Mouse (Mus musculus): ENCODE measurements around the gene Gm40193. TPM values are rescaled to one million over a fixed set of nuclear protein-coding genes. Genes with fewer than 3 reads are reported as not detected.

Gene Gm40193
- polyA plus RNA-seq, 2 experiments, result not detected

- ATAC-seq (ENCODE audit: insufficient read depth), result no peak
- WGBS (ENCODE audit: insufficient replicate concordance), result 10% methylated on average over 19 of the region's 19 CpGs
- peaks cover 3% of the 10 kb centered on the region; the same call in 1 of the 2 replicates for H3K27me3 ChIP-seq (ENCODE audit: control insufficient read depth, insufficient read depth, low read length)
- H3K27ac ChIP-seq, result no peak overlapping the region
- no peak for DNase-seq (ENCODE audit: low read depth in 3 of 3, low spot score in 3 of 3)
- no peaks in the 10 kb centered on the region for H3K36me3 ChIP-seq (replicated peaks; ENCODE audit: control insufficient read depth, insufficient read depth, low read depth)
- H3K4me1 ChIP-seq (replicated peaks; ENCODE audit: control insufficient read depth in 2 of 2, insufficient read depth in 2 of 2, low read length in 1 of 2), result peaks cover 4 to 7% of the 10 kb centered on the region in 2 experiments
- H3K9ac ChIP-seq (replicated peaks), result no peak overlapping the region
- TF ChIP-seq EP300 (IDR thresholded peaks at IDR 0.05; ENCODE audit: low read depth) (no peak), CTCF (IDR thresholded peaks at IDR 0.05; ENCODE audit: low read depth) (peak; percentile 69)
- H3K9me3 ChIP-seq (ENCODE audit: control insufficient read depth, low read length), result no peaks in the 10 kb centered on the region
- H3K4me2 ChIP-seq (ENCODE audit: low read depth), result no peak overlapping the region
- no peak overlapping the region for H3K4me3 ChIP-seq (ENCODE audit: insufficient read depth in 1 of 2, low read depth in 2 of 2, low read length in 2 of 2)
Observed at GRCm38 (mm10) chr11:70509753-70510564, 22.8 kb downstream of the Gm40193 start.

DNA sequence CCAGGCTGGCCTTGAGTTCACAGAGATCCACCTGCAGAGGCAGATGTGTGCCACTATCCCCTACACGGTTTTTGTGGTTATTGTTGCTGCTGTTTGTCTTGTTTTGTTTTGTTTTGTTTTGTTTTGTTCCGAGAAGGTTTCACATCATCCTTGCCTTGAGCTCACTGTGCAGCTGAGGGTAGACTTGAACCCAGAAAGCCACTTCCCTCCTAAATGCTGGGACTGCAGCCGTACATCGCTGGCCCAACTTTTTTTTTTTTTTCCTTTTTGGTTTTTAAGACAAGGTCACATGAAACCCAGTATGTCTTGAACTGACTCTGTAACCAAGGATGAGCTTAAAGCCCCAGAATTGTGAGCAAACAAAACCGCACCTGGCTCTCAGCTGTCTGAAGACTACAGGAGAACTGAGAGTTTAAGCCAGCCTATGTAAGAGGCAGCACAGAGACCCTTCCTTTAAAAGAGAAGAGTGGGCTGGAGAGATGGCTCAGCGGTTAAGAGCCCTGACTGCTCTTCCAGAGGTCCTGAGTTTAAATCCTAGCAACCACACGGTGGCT is 25.7 kb downstream of the Gm40193 start:
- Histone ChIP-seq H3K27me3 (ENCODE audit: control insufficient read depth, insufficient read depth, low read length) (peaks cover 3% of the 10 kb centered on the region; the same call in 1 of the 2 replicates), H3K4me1 (replicated peaks; ENCODE audit: control insufficient read depth in 2 of 2, insufficient read depth in 2 of 2, low read length in 1 of 2) (peaks cover 4 to 10% of the 10 kb centered on the region in 2 experiments), H3K36me3 (replicated peaks; ENCODE audit: control insufficient read depth, insufficient read depth, low read depth) (no peaks in the 10 kb centered on the region), H3K9ac (replicated peaks) (no peak overlapping the region), H3K9me3 (ENCODE audit: control insufficient read depth, low read length) (no peaks in the 10 kb centered on the region), H3K4me2 (ENCODE audit: low read depth) (no peak overlapping the region), H3K4me3 (ENCODE audit: insufficient read depth in 1 of 2, low read depth in 2 of 2, low read length in 2 of 2) (no peak overlapping the region), H3K27ac (no peak overlapping the region)
- ATAC-seq (ENCODE audit: insufficient read depth) (no peak), DNase-seq (ENCODE audit: low read depth in 3 of 3, low spot score in 3 of 3) (no peak)
- 53% methylated on average over 7 of the region's 7 CpGs for WGBS (ENCODE audit: insufficient replicate concordance)
- TF ChIP-seq CTCF (IDR thresholded peaks at IDR 0.05; ENCODE audit: low read depth) (no peak), EP300 (IDR thresholded peaks at IDR 0.05; ENCODE audit: low read depth) (no peak)

GRCm38 (mm10) chr11:70506385-70506784 is 26.4 kb downstream of the Gm40193 start:
- no peaks in the 10 kb centered on the region for H3K9me3 ChIP-seq (ENCODE audit: control insufficient read depth, low read length)
- peak; percentile 73 for TF ChIP-seq CTCF (IDR thresholded peaks at IDR 0.05; ENCODE audit: low read depth)
- no peak for TF ChIP-seq EP300 (IDR thresholded peaks at IDR 0.05; ENCODE audit: low read depth)
- WGBS (ENCODE audit: insufficient replicate concordance), result 19% methylated on average over 4 of the region's 4 CpGs
- H3K36me3 ChIP-seq (replicated peaks; ENCODE audit: control insufficient read depth, insufficient read depth, low read depth), result no peaks in the 10 kb centered on the region
- H3K4me2 ChIP-seq (ENCODE audit: low read depth), result no peak overlapping the region
- H3K4me3 ChIP-seq (ENCODE audit: insufficient read depth in 1 of 2, low read depth in 2 of 2, low read length in 2 of 2), result no peak overlapping the region
- H3K27me3 ChIP-seq (ENCODE audit: control insufficient read depth, insufficient read depth, low read length), result peaks cover 3% of the 10 kb centered on the region; the same call in 1 of the 2 replicates
- DNase-seq (ENCODE audit: low read depth in 3 of 3, low spot score in 3 of 3), result peak in 1 of 3 experiments; percentile 49
- H3K4me1 ChIP-seq (replicated peaks; ENCODE audit: control insufficient read depth in 2 of 2, insufficient read depth in 2 of 2, low read length in 1 of 2), result peaks cover 4 to 12% of the 10 kb centered on the region in 2 experiments
- no peak overlapping the region for H3K27ac ChIP-seq
- no peak overlapping the region for H3K9ac ChIP-seq (replicated peaks)
- ATAC-seq (ENCODE audit: insufficient read depth), result no peak

DNA sequence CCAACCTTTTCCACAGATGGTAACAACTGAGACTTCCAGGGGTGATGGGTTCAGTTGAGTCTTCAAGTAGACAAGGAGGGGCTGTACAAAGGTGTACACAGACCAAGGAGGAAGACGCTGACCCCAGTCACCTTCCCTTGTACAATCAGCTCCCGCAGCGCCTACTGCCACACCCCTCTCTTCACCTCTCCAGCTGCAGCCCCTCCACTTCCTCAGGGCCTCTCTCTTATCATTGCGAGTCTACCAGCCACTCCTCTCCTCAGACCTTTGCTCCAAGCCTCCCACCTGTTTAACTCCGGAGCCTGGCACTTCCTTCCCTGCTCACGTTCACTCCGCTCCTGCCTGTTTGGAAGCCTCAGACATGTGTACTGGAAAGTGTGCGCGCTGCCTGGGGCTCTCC is 27.8 kb downstream of the Gm40193 start, which contains the start of gene Tm4sf5:
Tm4sf5 (plus strand) TSS at position 275 of the 400 bp plus-strand sequence.
- ATAC-seq (ENCODE audit: insufficient read depth) (no peak), DNase-seq (ENCODE audit: low read depth in 3 of 3, low spot score in 3 of 3) (no peak)
- Histone ChIP-seq H3K36me3 (replicated peaks; ENCODE audit: control insufficient read depth, insufficient read depth, low read depth) (no peaks in the 10 kb centered on the region), H3K27me3 (ENCODE audit: control insufficient read depth, insufficient read depth, low read length) (peaks cover 3% of the 10 kb centered on the region; the same call in 1 of the 2 replicates), H3K27ac (no peak within 1 kb of the TSS), H3K9me3 (ENCODE audit: control insufficient read depth, low read length) (no peaks in the 10 kb centered on the region), H3K9ac (replicated peaks) (no peak within 1 kb of the TSS), H3K4me1 (replicated peaks; ENCODE audit: control insufficient read depth in 2 of 2, insufficient read depth in 2 of 2, low read length in 1 of 2) (peaks cover 4 to 10% of the 10 kb centered on the region in 2 experiments), H3K4me3 (ENCODE audit: insufficient read depth in 1 of 2, low read depth in 2 of 2, low read length in 2 of 2) (no peak within 1 kb of the TSS), H3K4me2 (ENCODE audit: low read depth) (no peak within 1 kb of the TSS)
- 32% methylated on average over 9 of the region's 9 CpGs for WGBS (ENCODE audit: insufficient replicate concordance)
- no peak for TF ChIP-seq CTCF (IDR thresholded peaks at IDR 0.05; ENCODE audit: low read depth)

DNA sequence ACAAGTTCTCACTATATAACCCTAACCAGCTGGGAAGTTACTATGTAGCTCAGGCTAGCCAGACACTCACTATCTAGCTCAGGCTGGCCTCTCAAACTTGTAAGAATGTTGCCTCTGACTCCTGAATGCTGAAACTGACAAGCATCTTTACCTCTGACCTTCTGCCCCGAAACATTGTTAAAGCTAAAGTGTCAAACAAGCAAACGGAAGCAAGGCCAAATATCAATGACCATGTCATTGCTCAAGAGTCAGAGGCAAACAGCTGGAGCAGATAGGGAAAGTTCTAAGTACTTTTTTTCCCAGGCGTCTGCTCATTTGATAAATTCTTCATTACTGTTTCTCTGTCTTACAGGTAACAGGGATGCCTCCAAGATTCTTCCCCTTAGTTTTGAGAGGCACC is 30.7 kb downstream of the Gm40193 start:
- Histone ChIP-seq H3K4me1 (replicated peaks; ENCODE audit: control insufficient read depth in 2 of 2, insufficient read depth in 2 of 2, low read length in 1 of 2) (peaks cover 4 to 10% of the 10 kb centered on the region in 2 experiments), H3K27ac (no peak overlapping the region), H3K9ac (replicated peaks) (no peak overlapping the region), H3K4me2 (ENCODE audit: low read depth) (no peak overlapping the region), H3K4me3 (ENCODE audit: insufficient read depth in 1 of 2, low read depth in 2 of 2, low read length in 2 of 2) (no peak overlapping the region), H3K36me3 (replicated peaks; ENCODE audit: control insufficient read depth, insufficient read depth, low read depth) (no peaks in the 10 kb centered on the region), H3K9me3 (ENCODE audit: control insufficient read depth, low read length) (no peaks in the 10 kb centered on the region), H3K27me3 (ENCODE audit: control insufficient read depth, insufficient read depth, low read length) (no peaks in the 10 kb centered on the region)
- DNase-seq (ENCODE audit: low read depth in 3 of 3, low spot score in 3 of 3) (no peak), ATAC-seq (ENCODE audit: insufficient read depth) (no peak)
- TF ChIP-seq EP300 (IDR thresholded peaks at IDR 0.05; ENCODE audit: low read depth), result no peak
- WGBS (ENCODE audit: insufficient replicate concordance), result 47% methylated on average over 3 of the region's 3 CpGs

Measured in liver, embryonic 14.5 days (tissue).